Mouse (Mus musculus) heart, adult 2 months (tissue): Measurements from ENCODE around the gene Tmem116. TPM values are rescaled to one million over a fixed set of nuclear protein-coding genes. Genes with fewer than 3 reads are reported as not detected.

ENCODE experiments used
- DNase-seq, 2 experiments: peaks; one replicate each; pipeline ENCODE4 v3.0.0; 2021
- H3K27ac ChIP-seq: fragments of 200-600 bp; 2 replicates; pipeline ENCODE4 v1.8.1; 2022
- H3K27me3 ChIP-seq: fragments of 200-500 bp; 2 replicates; pipeline ENCODE4 v1.6.1; 2012; ENCODE audit warnings: mild to moderate bottlenecking, low read length, inconsistent platforms, mixed read lengths; ENCODE audit not compliant: control insufficient read depth, insufficient read depth
- H3K36me3 ChIP-seq: fragments of 200-500 bp; 2 replicates; pipeline ENCODE4 v1.6.1; 2012; ENCODE audit warnings: low read length, inconsistent platforms; ENCODE audit not compliant: control insufficient read depth, insufficient read depth
- H3K4me1 ChIP-seq: fragments of 200-500 bp; 2 replicates; pipeline ENCODE4 v1.6.1; 2011; ENCODE audit warnings: low read length; ENCODE audit not compliant: control insufficient read depth, insufficient read depth
- H3K4me3 ChIP-seq: fragments of 200-600 bp; 2 replicates; pipeline ENCODE4 v1.8.1; 2022
- H3K79me2 ChIP-seq: fragments of 200-500 bp; replicated peaks from 2 replicates; pipeline ENCODE4 v1.6.1; 2012; ENCODE audit warnings: mild to moderate bottlenecking, inconsistent platforms, low read length, moderate library complexity, mixed read lengths; ENCODE audit not compliant: control insufficient read depth, insufficient read depth
- H3K9ac ChIP-seq: fragments of 200-500 bp; 2 replicates; pipeline ENCODE4 v1.6.1; 2012; ENCODE audit warnings: low read depth, mild to moderate bottlenecking, control low read depth, inconsistent platforms, low read length, mixed read lengths
- CTCF ChIP-seq: fragments of 200-600 bp; IDR thresholded peaks from 2 replicates; pipeline ENCODE4 v1.8.1; 2022; ENCODE audit warnings: antibody characterized with exemption, mild to moderate bottlenecking, moderate library complexity
- EP300 ChIP-seq: fragments of 200-500 bp; IDR thresholded peaks from 2 replicates; pipeline ENCODE4 v1.6.1; 2011; ENCODE audit warnings: low read depth, low read length, control low read depth; ENCODE audit not compliant: insufficient read depth
- POLR2A ChIP-seq: fragments of 200-500 bp; IDR thresholded peaks from 2 replicates; pipeline ENCODE4 v1.6.1; 2011; ENCODE audit warnings: mild to moderate bottlenecking, low read depth, low read length, control low read depth; ENCODE audit not compliant: insufficient read depth
- WGBS: fragments of 180-500 bp; shearing (Covaris S2); methylation state at CpG from one replicate; pipeline ENCODE4 v1.1.7; 2018; 5-methylcytosine and 5-hydroxymethylcytosine counted together
- intact Hi-C: fragments of 180-260 bp; cut with DNase I; formaldehyde crosslinking; loops from one replicate; pipeline ENCODE4 v1.15.1; 2025
- polyA plus RNA-seq: library from polyadenylated mRNA; depleted of rRNA; stranded (reverse); fragments of >200 nt; gene quantifications from 2 replicates; pipeline ENCODE4 v1.2.3, GENCODE M21; 2012; rRNA removed
- total RNA-seq, 2 experiments: library from RNA; stranded (reverse); gene quantifications; 2 replicates each; pipeline ENCODE4 v1.2.3; 2021

Tmem116 gene
- total and polyA plus RNA-seq, 3 experiments, result 10.0 to 16.2 (median 12.6) TPM

DNA sequence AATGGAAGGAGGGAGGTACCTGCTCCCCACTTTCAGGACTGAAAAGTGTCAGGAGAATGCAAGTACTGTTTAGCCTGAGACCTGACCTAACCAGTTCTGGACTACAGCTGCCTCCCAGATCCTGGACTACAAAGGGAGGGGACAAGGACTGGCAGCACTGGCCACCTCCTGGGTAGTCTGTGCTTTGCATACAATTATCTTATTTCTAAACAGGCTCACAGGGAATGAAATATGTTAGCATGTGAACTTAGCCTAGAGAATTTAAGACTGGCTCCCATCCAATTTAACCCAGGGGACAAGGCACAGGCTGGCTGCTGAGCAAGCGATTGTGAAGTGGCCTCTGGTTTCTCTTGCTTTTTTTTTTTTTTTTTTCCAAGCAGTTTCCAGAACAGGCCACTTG lies 119.1 kb downstream of the Tmem116 start:
- no peak overlapping the region for H3K4me3 ChIP-seq
- H3K27ac ChIP-seq, result no peak overlapping the region
- no peak for DNase-seq
- H3K4me1 ChIP-seq, result no peaks in the 10 kb centered on the region
- no peak for TF ChIP-seq CTCF
- no peak for TF ChIP-seq EP300
- TF ChIP-seq POLR2A, result no peak
- H3K36me3 ChIP-seq, result no peaks in the 10 kb centered on the region
- WGBS, result 59% methylated on average over 1 of the region's 1 CpGs
- no peaks in the 10 kb centered on the region for H3K79me2 ChIP-seq
- H3K9ac ChIP-seq, result no peak overlapping the region
- intact Hi-C loops, result no loop called here
- no peaks in the 10 kb centered on the region for H3K27me3 ChIP-seq

Other genes with a start within 250 kb of the Tmem116 start
- 100 to 1,000 TPM; 482 to 571 TPM for gene Rpl6, start 247.4 kb upstream of the Tmem116 start, total RNA-seq
- gene Rpl6, start 247.4 kb upstream of the Tmem116 start, polyA plus RNA-seq, result 168 and 230 TPM in 2 replicates
- 10 to 100 TPM; 22.6 to 23.1 TPM for gene Hectd4, start 231.7 kb upstream of the Tmem116 start, total RNA-seq
- gene Hectd4, start 231.7 kb upstream of the Tmem116 start, polyA plus RNA-seq, result 9.8 and 13.8 TPM in 2 replicates
- 10 to 100 TPM; 47.1 to 57.9 TPM for gene Trafd1, start 66.3 kb upstream of the Tmem116 start, total RNA-seq
- gene Trafd1, start 66.3 kb upstream of the Tmem116 start, polyA plus RNA-seq, result 78.0 and 89.5 TPM in 2 replicates
- 10 to 100 TPM; 21.3 to 22.5 TPM for gene Naa25, start 54.0 kb upstream of the Tmem116 start, total RNA-seq
- gene Naa25, start 54.0 kb upstream of the Tmem116 start, polyA plus RNA-seq, result 7.1 and 11.1 TPM in 2 replicates
- gene Erp29, start 613 bp downstream of the Tmem116 start, total RNA-seq, result 10 to 100 TPM; 67.6 to 73.3 TPM
- 29.4 and 43.4 TPM in 2 replicates for gene Erp29, start 613 bp downstream of the Tmem116 start, polyA plus RNA-seq
- gene Adam1b, start 51.5 kb downstream of the Tmem116 start, total RNA-seq, result not detected
- 0.04 TPM in 1 of 2 replicates, not detected in the other for gene Adam1b, start 51.5 kb downstream of the Tmem116 start, polyA plus RNA-seq
- 1 to 10 TPM; 1.0 to 2.5 TPM for gene Adam1a, start 93.6 kb downstream of the Tmem116 start, total RNA-seq
- 3.4 and 3.9 TPM in 2 replicates for gene Adam1a, start 93.6 kb downstream of the Tmem116 start, polyA plus RNA-seq
- under 1 TPM in 1 of 2 experiments, not detected in 1; 0.63 TPM for gene Gm42878, start 93.6 kb downstream of the Tmem116 start, total RNA-seq
- 0.16 and 0.79 TPM in 2 replicates for gene Gm42878, start 93.6 kb downstream of the Tmem116 start, polyA plus RNA-seq
- gene Mapkapk5, start 94.0 kb downstream of the Tmem116 start, total RNA-seq, result 10 to 100 TPM; 79.8 to 84.2 TPM
- gene Mapkapk5, start 94.0 kb downstream of the Tmem116 start, polyA plus RNA-seq, result 33.0 and 67.7 TPM in 2 replicates
- 100 to 1,000 TPM; 339 to 371 TPM for gene Aldh2, start 141.9 kb downstream of the Tmem116 start, total RNA-seq
- 433 and 501 TPM in 2 replicates for gene Aldh2, start 141.9 kb downstream of the Tmem116 start, polyA plus RNA-seq
- 10 to 100 TPM; 68.2 to 80.2 TPM for gene Acad12, start 167.0 kb downstream of the Tmem116 start, total RNA-seq
- gene Acad12, start 167.0 kb downstream of the Tmem116 start, polyA plus RNA-seq, result 85.7 and 125 TPM in 2 replicates
- 10 to 100 TPM; 24.1 to 24.7 TPM for gene Acad10, start 208.6 kb downstream of the Tmem116 start, total RNA-seq
- 5.2 and 6.6 TPM in 2 replicates for gene Acad10, start 208.6 kb downstream of the Tmem116 start, polyA plus RNA-seq
- gene Brap, start 208.7 kb downstream of the Tmem116 start, total RNA-seq, result 10 to 100 TPM; 27.8 to 29.8 TPM
- 16.6 and 23.1 TPM in 2 replicates for gene Brap, start 208.7 kb downstream of the Tmem116 start, polyA plus RNA-seq